Mouse (Mus musculus): ENCODE data around the gene Got1.

Gene Got1

DNA sequence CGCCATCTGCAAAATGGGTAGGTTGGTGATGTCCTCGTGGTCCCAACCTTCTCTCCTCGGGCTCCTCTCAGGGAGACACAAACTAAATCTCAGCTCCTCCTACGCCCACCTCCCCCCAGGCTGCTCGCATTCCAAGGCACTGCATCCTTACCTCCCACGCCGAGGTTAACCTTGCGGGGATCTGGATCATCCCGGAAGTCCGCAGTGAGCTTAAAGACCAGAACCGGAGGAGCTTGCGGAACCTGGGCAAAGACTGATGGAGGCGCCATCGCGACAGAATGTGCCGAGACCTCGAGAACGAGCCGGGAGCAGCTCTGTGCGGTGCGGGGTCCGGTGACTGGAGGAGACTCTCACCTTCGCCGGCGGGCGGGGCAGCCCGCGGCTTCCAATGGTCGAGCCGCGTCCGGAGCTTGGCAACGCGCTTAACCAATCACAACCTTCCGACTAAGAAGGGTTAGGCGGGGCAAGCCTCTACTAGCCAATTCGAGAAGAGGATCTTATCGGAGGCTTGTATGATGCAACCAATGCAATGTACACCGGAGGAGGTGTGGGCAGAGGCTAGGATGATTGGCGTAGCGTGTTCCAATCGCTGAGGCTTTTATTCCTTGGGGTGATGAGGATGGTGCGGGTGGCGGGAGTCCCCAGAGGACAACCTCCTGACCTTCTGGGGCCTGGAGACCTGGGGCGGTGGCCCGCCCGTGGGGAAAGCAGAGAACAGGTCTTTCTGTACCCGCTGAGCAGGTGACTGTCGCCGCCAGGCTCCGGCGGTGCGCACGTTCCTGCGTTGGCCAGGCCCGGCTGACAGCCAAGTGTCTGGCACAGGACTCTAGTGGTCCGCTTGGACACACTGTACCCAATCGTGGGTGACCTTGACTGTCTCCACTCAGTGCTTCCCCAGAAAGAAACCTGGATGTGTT is at the start of gene Got1:
Got1 (minus strand) TSS at position 419 of the 917 bp plus-strand sequence.
- peak; percentile 97 for DNase-seq (ENCODE audit: low spot score)

DNA sequence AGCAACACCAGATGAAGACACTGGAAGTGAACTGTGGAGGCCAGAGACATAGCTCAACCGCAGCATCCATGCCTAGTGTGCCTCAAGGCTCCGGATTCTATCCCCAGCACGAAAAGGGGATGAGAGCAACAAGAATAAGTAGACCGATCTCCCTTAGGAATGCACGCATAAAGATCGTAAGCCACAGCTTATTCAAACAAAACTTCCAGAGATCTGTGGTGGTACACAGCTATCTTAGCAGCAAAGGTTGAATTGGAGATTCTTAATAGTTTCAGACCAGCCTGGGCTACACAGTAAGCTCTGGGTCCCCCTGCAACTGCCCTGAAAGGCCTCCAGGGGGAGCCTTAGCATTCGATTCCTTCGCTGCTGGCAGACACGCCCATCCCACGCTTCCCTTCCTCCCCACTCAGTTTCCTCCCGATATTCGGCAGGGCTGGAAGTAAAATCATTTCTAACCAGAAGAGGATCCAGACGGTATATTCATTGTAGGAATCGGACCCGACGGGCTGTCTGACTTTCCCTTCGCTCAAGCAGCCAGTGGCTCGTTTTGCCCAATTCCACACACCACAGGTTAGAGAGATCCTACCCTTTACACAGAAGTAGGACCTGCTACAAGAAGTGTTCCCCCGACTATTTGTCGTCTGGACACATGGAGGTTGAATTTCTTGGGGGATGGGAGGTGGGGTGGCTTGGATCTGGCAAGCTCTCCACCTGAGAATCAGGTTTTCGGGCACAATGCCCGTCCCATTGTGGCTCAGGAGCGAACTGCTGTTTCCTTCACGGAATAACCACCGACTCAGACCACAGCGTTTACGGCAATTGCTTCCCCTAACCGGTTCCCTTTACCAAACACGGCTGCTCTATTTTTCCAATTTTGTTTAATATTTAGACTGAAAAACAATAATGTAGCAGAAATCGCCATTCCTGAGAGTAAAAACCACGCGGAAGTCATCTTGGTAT is 46.7 kb upstream of the Got1 start:
- DNase-seq (ENCODE audit: low spot score), result peak; percentile 54

DNA sequence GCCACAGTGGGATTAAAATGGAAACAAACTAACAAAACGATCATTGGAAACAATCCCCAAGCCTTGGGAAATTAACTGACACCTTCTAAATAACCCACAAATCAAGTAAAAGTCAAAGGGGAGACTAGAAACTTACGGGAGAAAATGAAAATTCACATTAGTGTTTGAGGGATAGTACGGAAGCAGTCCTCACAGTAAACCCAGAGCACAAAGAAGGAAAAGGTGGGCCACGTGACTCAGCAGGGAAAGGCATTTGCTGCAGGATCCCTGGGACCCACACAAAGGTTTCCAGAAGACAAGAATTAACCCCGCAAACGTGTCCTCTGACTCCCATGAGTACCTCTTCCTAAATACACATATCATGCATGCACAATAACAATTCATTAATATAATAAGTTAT is 44.7 kb upstream of the Got1 start:
- no peak for DNase-seq (ENCODE audit: low spot score)

DNA sequence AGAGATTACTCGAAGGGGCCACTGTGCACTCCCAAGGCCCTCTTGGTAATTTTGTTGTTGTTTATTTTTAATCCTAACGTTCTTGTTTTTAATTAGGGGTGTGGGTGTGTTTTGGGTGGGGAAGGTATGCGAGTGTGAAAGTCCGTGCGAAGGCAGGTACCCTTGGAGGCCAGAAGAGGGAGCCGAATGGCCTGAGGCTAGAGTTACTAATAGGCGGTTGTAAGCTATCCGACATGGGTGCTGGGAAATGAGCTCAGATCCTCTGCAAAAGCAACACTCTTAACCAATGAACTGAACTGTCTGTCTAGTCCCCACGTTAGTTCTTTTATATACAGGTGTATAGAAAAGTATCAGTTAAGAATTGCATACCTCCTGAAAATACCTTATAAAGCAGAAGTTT is 43.9 kb upstream of the Got1 start:
- DNase-seq (ENCODE audit: low spot score), result no peak

DNA sequence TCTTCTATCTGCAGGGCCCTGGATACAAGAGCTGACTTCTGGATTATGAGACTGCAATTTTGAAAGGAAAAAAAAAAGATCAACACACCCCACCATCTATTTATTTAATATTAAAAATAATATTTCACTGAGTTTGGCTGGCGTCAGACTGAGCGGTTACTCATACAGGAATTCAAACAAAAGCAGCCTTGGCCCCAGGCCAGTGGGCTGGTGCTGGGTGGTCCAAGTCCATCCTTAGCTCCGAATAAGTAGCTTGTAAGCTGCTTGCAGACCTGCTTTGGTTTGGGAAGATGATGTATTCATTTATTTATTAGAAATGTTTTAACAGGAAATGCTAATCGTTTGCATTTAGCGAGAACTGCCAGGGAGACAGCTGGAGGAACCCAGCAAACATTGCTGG is 38.8 kb upstream of the Got1 start:
- DNase-seq (ENCODE audit: low spot score), result no peak

DNA sequence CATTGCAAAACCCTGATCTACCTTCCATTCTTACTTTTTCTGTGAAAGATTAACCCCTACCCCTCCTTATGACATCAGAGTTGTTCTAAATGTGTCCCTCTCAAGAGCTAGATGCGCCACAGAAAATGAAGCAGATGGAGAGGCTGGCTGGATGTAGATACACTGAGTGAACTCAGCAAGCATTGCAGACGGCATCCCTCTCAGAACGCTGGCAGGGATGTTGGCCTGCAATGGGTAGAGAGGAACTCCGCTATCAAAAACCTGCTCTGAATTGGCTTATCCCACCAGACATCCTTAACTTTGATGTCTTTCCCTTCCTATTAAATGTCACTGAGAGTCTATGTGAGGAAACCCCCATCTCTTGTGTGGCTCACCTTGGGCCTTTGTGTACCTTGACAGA is 37.4 kb upstream of the Got1 start:
- DNase-seq (ENCODE audit: low spot score), result no peak

DNA sequence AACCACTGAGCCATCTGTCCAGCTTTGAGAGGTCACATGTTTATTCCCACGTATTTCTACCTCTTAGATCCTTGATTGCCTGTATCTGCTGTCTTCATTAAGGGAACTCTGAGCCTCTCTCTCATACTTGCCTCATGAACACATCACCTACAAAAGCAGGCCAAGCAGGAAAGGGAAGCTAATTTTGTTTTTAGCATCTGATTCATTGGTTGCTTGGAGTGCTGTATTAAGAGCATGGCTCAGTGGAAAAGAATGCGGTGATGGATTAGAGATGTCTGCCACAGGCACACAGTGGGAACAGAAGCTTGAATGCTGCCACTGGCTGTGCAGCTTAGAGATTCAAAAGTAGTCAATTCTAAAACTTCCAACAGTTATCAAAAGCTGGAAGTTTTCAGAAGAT is 35.8 kb upstream of the Got1 start:
- DNase-seq (ENCODE audit: low spot score), result no peak

DNA sequence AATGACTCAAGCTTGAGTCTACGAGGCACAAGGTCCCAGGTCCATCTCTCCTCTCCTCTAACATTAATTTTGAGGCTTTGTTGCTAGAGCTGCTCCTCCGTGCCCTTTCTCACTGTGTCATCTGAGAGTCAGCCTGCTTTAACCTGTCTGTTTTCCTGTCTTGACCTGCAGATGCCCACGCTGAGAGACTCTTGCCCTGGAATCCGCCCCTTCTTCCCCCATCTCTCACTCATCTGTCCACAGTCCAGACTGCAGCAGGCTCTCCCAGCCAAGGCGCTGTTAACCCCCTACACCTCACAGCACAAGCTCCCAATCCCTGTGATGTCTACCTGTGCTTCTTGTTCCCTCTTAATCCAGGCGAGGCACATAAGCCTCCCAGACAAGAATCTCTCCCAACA is 27.1 kb upstream of the Got1 start:
- no peak for DNase-seq (ENCODE audit: low spot score)

DNA sequence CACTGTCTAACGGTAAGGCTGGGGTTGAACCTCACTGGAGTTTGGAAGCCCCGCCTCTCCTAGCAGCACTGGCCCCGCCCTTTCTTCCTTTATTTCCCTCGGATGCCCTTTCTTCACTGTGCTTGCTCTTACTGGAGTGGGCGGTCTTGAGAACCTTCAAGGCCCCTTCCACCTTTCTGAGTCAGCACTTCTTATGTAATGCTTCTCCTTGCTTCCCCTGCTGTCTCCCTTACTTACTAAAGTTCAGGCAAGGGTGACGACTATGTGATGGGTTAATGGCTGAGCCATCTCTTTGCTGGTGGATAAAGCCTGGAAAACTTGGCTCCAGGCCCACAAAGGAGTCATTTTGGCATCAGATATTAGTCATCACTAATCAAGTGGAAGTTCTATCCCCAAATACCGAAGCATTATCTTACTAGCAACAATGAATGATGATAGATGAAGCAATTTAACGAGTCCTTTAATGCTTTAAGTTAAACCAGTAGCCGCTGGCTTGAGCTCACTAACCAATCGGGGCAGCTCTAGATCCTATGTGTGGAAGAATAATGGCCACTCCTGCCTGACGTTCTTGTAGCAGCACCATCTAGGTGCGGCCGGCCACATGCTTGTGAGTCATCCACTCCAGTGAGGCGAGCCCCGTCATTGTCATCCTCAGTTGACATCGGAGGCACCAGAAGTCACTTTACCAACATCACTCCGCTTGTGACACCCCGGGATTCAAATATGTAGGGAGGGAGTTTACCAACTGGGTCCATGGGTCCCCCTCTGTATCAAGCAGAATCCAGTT is 26.5 kb upstream of the Got1 start:
- DNase-seq (ENCODE audit: low spot score), result peak; percentile 30

DNA sequence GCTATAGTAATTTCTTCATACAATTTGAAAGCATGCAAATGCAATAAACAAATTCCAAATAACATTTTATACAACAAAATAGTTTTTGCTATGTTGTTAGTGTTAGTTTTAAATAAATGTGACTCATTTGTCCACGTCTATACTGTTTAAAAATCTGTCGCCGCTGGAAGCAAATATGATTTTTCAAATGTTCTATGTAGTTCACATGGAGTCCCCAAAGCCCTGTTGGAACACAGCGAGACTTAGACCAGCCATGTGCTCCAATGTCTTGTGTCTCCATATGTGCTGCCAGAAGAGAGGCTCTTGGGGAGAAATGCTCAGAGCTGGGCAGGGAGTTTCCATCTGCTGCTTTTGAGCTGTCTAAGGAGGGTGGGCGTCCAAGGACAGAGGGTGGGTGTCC is 23.7 kb upstream of the Got1 start:
- no peak for DNase-seq (ENCODE audit: low spot score)

DNA sequence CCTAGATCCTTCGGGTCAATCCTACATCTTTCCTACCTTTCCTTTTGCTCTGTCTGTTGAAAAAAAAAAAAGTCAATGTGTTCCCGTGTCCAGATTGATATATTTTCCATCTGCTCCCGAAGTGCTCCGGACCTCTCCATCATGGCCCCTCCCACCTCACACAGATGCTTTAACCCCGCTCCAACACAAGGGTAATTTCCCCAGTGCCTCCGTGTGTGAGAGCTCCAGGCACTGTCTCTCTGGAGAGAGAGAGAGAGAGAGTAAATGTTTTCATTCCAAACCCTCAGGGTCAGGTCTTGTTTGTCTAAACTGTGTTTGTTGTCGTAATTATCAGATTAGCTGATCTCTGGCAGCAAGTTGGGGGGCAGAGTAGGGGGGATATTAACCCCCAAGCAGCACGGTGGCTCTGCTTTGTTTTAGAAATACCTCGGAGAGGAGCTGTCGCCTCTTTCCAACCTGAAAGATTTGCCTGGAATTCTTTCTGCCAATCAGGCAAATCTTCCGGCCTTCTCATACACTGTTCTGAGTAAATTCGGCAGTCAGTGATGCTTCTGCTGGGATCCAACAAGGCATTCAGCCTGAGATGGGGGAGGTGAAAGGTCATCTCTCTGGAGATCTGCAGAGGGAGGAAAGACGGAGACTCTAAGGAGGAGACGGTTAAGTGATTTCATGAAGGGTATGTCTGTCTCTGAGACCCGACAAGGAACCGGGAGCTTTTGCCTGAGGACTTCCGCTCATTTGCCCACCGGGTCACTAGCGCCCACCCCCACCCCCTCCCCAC is 22.1 kb upstream of the Got1 start:
- no peak for DNase-seq (ENCODE audit: low spot score)

DNA sequence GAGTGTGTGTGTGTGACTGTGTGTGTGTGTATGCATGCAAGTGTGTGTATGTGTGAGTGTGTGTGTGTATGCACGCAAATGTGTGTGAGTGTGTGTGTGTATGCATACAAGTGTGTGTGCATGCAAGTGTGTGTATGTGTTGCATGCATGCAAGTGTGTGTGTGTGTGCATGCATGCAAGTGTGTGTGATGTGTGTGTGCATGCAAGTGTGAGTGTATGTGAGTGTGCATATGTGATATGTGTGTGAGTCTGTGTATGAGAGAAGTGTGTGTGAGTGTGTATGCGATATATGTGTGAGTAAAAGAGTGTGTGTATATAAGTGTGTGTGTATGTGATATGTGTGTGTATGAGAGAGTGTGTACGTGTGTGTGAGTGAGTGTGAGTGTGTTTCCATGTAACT is 11.0 kb upstream of the Got1 start:
- DNase-seq (ENCODE audit: low spot score), result no peak

DNA sequence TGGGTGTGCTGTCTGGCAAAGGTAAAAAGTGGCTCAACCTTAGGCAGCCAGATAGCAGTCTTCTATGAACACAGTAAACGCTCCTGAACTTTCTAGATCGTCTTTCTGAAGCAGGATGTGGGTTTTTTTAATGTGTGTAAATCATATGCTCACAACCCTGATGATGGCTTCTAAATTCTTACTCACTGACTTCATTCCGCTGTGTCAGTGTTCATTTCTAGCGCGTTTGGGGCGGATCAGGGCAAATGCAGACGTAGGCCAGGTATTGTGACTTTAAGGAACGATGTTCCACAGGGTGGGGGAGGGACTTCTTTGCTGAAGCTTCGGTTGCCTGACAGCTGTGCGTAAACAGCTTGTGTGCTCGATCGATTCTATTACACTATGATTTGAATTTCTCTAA is 6.5 kb upstream of the Got1 start:
- DNase-seq (ENCODE audit: low spot score), result no peak

DNA sequence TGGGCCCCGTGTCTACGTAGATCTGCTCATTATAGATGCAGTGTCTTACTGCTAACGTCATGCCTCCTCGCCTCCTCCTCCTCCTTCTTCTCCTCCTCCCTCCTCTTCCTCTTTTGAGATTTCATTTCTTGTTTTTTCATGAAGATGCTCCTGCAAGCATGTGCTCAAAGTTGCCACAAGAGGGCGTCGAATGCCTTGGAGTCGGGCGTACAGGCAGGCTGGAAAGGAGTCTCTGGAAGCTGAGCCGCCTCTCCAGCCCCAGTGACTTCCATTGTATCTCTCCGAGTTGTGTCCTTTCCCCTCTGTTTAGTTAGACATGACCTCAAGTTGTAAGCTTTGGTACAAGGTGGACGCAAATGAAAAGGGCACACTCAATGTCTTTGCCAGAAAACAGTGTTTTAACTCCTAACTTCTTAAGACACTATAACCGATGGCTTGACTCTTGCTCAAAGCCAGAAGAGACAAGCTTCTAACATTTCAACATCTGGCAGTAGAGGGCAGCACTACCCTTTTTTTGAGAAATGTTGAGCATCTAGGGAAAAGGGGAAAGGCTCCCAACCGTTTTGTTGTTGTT is 5.9 kb upstream of the Got1 start:
- DNase-seq (ENCODE audit: low spot score), result peak; percentile 83

DNA sequence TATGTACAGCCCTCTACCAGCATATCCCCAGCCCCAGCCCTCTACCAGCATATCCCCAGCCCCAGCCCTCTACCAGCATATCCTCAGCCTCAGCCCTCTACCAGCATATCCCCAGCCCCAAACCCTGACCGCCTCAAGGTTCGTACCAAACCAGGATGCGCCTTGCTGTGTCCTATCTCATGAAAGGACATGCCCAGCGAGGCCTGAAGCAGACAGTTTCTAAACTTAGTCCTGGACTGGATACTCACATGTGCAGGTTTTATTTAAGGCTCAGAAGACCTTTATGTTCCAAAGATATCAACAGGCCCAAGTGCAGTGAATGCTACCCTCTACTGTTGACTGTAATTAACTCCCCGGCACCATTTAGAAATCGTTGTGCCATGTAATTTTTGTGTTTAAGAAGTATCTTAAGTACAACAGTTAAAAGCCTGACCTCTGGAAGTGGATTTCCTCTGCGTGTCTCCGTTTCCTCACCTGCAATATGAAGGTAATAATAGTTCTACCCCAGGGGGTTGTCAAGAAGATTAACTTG is 3.7 kb upstream of the Got1 start:
- no peak for DNase-seq (ENCODE audit: low spot score)

DNA sequence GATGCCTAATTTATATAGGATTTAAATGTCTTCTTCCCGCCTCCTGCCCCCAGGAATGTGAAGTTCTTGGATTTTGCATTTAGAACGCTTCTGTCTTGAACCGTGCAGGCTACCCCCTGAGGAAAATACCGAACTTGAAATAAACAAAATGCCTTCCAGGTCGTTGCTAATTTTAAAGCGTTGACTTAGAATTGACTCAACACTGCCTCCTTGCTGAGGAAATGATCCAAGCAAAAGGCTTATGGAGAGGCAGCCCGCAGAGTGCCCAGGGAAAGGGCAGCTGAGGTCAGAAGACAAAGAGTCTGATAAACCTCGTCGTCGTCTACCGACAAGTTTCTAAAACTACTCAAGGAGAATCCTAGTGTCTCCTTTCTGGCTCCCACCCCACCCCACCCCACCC is 2.7 kb upstream of the Got1 start:
- DNase-seq (ENCODE audit: low spot score), result no peak

DNA sequence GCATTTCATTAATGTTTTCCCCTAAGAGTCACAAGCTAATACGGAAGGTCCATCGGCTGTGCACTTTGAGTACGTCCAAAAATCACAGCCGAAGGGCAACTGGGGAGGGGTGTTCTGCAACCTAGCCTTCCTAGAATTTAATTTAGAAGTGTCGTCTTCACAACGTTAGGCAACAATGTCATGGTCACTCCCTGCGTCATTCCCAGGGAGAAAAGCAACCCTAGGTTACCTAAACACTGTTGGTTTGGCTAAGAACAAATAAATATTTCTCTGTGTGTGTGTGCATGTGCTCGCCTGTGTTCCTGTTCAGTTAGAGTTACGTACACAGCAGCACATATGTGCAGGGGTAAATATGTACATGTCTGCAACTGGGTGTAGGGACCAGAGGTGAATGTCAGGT is 1.6 kb upstream of the Got1 start:
- DNase-seq (ENCODE audit: low spot score), result no peak

DNA sequence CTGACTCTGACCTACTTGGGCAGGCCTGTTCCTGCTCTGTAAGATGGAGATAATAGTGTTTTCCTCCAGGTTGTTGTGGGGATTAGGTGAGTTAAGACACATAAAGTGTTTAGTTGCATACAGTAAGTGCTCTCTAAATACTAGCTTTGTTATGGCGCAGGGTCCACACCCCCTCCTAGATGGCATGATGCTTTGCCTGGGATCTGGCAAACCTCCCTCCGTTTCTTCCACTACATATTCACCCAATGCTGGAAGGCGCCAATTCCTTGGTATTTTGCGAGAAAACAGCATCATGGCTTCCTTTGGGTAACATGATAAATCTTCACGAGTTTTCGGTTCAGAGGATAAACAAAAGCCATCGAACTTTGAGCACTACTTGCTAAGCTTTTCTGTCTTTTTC is 1.2 kb upstream of the Got1 start:
- no peak for DNase-seq (ENCODE audit: low spot score)

DNA sequence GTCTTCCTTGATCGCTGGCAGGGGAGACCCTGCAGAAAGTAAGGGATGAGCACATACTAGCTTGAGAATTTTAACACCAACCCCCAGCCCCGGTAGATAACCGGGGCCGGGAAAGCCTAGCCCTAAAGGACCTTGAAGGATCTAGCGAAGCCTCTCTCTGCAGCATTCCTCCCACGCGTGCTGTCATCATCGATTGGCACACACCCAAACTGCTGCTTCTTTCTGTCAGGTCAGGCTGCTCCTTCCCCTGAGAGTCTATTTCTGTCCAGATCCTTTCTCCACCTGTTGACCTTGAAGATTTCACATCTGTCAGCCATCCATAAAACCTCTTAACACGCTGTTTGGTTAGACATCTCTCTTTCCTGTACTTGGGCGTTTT is 688 bp upstream of the Got1 start:
- peak; percentile 81 for DNase-seq (ENCODE audit: low spot score)

DNA sequence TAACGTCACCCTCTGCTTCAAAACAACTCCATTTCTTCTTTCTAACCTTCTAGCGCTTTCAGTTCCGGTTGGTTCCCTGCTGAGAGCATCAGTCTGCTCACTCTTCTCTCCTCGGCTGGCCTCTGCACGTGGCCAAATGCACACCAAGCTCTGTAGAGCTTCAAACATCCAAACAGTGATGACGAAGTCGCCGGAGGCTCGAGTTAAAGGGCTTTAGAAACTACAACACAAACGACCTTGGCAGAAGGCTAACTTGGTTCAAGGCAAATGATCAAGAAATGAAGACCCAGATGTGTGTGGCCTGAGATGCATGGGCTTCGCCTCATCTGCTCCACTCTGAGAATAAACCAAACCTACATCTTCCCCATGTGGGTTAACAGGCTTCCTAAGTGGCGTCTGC is 854 bp downstream of the Got1 start:
- peak; percentile 60 for DNase-seq (ENCODE audit: low spot score)

DNA sequence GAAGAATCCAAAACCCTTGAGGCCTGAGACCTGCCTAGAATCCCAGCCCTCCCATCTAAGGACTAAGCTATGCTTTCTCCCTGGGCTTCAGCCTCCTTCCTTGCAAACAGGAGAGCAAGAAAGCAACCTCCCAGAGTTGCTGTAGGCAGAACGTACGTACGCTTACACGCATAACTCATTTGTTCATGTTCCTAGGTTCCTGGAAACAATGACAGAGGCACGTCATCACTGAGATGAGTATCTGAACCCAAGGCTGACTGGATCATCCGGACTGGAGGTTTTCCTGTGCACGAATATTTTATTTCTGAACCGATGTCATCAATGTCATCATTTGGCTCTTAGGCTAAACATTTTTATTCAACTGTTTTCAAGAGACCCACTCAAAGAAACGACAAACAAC is 2.4 kb downstream of the Got1 start:
- peak; percentile 12 for DNase-seq (ENCODE audit: low spot score)
